Mouse (Mus musculus): ENCODE measurements at regions not wholly inside any gene's neighbourhood (a gene's known extent, or its start where the extent isn't known, plus 50 kb on each side); places are given as distances from the start of the nearest gene placed in this dataset.

DNA sequence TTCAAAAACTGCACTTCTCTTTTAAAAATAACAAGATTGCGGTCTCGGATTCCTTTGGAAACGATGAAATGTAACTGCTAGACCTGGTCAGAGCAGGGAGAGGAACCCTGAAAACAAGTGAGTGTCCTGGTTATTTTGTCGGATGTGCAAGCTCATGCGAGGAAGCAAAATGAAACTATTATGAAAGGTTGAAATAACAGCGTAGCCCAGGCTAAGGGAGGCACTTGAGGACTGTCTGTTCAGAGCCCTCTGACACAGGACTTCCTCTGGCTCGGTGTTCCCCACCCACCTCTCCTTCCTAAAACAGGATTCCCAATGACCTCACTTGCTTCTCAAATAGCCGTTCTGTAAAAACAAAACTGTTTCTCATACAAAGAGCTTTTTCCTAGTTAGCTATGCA lies 51.3 kb upstream of the S1pr1 start:
- no peak for DNase-seq (ENCODE audit: low spot score in 2 of 2)

DNA sequence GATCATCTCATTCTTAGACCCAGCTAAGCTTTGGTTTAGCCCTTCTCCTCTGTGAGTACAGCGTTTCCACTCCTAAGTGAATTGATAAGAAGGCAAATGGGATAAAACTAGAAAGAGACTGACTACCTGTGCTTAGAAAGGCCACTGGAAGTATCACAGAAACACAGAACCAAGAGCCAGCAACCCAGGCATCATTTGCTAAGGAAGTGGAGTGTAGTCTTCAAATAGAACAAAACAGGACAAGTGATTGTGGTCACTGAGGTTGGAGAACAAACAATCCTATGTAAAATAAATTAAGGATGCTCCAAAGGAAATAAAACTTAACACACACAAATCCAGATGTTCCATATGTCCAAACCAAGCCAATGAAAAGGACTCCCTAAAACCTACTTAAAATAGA lies 53.4 kb upstream of the S1pr1 start:
- no peak for DNase-seq (ENCODE audit: low spot score in 2 of 2)

DNA sequence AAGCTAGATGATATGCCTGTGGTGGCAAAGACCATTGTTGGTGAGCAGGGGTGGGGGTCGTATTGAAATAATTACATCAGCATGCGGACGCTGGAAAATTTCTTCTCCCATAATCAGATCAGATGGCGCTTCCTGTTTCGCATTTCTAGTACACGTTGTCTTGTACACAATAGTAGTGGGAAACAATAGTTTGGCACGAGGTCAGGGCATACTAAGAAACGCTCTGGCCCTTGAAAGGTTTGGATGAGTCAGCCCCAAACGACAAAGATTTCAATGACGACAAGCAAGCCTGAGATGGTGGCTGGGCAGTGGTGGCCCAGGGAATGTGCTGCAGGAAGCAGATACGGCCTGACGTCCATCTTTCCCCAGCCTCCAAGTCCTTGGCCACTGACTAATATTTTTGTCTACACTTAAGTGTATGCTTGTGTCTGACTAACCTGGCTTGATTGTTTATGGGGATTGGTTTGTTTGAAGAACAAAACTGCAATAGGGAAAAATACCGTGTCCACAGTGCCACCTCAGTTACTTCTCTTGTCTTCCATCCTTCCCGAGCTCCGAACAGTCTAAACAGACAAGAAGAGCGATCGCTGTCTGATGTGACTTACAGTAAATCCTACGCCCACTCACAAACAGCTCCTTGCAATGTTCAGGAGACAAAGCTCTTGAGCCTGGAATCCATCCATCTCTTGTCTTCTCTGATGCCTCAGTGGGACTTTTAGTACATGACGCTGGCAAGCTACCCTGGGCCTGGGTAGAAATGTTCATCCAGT lies 54.1 kb upstream of the S1pr1 start:
- DNase-seq (ENCODE audit: low spot score in 2 of 2): no peak

DNA sequence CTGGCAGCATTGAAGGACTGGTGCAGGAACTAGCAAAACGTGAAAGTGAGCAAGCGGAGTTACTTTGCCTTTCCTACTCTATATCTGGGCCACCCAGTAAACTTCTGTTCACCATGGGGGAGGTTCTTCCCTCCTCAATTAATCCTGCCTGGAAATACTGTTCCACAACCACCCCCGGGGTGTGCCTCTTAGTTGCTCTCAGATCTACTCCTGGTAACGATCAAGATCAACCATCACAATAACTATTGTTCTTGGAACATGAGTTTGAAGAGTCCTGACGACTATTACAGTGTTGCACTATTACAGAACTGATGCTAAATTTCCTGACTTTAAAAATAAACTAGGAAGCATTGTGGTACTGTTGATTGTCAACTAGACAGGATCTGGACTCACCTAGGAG lies 57.8 kb upstream of the S1pr1 start:
- no peak for DNase-seq (ENCODE audit: low spot score in 2 of 2)

DNA sequence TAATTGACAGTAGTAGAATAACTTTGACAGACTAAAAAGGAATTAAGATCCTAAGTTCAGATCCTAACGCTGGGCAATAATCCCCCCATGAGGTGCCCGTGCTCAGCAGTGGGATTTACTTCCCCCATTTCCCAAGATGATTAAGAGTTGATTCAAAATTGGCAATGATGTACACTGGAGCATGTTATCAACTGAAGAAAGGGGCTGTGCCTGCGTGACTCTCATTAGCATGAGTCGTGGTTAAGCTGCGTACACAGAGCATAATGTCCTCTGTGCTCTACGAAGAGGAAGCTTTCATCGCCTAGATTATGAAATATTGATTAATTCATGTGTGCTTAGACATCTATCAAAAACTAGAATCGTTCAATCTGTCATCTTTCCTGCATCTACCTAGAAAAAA lies 59.4 kb upstream of the S1pr1 start:
- no peak for DNase-seq (ENCODE audit: low spot score in 2 of 2)

DNA sequence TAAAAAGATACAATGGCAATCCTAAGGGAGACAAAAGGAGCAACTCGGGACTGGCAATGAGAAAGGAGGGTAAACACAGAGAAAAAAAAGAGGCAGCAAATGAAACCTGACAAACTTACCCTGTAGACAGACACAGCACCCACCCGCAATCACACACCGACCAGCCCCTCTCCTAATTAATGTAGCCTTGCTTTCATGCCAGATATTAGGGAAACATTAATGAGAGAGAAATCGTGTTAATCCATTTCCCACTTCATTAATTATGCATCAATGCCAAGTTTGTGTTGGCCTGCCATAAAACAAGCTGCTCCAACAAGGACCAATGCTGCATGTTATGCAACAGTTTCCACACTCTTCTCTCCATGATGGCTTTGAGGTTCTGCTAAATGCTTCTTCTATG lies 59.9 kb upstream of the S1pr1 start:
- DNase-seq (ENCODE audit: low spot score in 2 of 2): no peak

DNA sequence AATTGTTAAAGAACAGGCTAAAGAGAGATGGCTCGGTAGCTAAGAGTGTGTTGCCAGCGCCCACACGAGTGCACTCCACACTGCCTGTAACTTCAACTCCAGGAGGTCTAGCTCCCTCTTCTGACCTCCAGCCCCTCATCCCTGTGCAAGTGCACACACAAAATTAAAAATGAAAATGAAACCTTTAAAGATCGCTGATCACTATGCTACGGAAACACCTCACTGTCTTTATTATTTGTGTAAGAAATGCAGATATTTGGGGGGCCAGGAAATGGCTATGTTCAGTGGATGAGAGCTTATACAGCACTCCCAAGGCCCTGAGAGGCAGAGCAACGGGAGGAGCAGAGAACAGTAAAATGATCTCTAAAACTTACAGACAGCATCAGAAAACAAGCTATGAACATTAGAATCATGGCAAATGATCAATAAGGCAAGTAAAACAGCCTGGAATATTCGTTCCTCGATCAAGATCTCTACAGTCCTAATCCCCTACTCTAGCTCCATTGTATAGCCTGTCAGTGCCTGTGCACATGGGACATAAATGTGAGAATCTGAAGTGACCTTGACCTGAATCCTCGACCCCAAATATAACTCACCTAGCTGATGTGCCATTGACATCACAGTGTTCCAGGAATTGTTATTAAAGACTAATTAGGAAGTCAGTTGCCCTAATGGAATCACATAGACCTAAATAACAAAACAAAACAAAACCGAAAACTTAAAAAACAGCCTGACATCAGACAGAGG lies 64.4 kb upstream of the S1pr1 start:
- no peak for DNase-seq (ENCODE audit: low spot score in 2 of 2)

DNA sequence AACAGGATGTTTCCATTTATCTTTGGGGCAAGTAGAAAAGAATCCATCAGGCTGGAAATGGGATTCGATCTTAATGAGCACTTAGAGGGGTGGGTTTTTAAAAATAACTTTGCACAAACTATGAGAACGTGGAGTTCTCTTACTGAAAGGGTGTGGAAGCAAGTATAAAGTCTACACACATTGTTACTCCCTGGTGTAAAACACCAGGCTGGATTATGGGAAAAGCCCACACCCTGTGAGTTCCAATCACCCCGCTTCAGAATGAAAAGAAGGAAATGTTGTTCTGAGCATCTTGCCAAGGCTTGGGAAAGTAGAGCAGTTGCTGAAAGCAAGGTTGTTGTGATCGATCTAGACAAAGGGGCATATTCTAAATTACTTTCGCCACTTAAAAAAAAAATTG lies 65.0 kb upstream of the S1pr1 start:
- no peak for DNase-seq (ENCODE audit: low spot score in 2 of 2)

DNA sequence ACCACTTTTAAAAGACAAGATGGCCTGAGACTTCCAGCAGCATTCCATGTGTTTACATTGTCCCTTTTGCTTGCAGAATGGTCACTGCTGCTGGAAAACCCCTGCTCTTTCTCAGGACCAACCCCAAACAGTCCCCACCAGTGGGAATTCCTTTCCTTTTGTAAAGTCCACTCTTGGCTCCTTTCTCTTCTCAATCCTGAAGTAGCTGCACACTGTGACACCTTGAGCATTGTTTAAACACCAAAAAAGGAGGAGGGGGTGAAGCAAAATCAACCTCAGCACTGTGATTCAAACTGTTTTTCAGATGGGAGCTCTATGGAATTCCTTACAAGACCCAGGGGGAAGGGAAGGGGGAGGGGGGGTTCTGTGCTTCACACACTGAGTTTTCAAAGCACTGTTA lies 67.9 kb upstream of the S1pr1 start:
- no peak for DNase-seq (ENCODE audit: low spot score in 2 of 2)

DNA sequence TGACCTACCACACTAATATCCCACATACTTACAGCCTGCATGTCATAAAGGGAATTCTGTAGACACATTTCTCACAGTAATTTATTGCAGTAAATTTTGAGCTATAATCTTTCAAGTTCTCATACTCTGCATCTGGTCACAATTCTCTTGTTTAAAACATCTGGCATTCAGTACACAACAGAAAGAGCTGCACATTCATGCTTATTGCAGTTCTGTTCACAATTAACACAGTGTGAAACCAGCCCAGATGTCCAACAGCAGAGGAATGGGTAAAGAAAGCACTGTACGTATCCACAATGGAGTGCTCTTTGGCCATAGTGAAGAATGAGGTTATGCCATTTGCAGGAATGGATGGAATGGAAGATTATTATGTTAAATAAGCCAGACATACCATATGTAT lies 72.5 kb upstream of the S1pr1 start:
- no peak for DNase-seq (ENCODE audit: low spot score in 2 of 2)

DNA sequence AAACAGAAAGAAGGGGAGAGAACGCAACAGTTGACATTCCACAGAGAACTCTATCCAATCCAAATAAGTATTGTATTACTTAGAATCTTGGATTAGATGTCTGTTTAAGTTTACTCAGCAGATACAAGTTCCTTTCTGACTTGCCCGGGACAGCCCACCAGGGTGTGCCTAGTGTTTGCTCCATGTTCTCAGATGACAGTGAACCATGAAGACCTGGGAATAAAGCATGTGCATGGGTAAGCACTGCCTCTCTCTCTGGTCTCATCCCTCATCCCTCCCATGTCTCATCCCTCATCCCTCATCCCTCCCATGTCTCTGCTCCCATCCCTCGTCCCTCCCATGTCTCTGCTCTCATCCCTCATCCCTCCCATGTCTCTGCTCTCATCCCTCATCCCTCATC lies 73.7 kb upstream of the S1pr1 start:
- no peak for DNase-seq (ENCODE audit: low spot score in 2 of 2)

DNA sequence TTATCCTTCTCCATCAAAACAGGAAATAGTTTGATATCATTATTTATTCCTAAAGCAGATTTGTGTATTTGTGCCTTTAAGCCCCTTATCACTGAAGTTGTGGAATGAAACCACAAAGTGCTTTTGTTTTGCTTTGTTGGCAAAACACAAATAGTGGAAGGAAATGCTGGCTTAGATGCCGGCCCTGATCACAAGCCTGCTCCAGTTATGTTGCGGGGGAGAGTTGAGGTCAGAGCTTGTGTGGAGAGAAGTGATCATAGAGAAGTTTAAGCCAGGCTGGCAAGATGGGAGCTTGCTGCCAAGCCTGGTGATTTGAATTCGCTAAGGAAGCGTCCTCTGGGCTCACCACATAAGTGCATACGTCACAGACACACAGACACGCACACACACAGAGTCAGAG lies 74.2 kb upstream of the S1pr1 start:
- DNase-seq (ENCODE audit: low spot score in 2 of 2): no peak

DNA sequence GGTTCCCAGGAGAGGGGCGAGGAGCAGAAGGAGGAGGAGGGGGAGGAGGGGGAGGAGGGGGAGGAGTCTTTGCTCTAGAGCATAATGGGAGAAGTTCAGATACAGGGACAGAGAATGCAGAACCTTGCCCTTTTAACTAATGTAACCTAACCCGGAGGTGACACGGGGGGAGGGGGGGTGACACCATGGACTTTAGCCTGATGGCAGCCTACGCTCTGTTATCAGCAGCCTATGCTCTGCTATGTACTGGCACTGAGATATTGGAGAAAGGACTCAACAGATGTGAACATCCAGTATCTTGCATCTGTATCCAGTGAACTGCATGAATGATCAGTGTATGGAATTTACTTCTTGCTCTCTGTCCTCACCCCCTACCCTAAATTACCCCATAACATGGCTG lies 77.7 kb upstream of the S1pr1 start:
- DNase-seq (ENCODE audit: low spot score in 2 of 2): no peak

DNA sequence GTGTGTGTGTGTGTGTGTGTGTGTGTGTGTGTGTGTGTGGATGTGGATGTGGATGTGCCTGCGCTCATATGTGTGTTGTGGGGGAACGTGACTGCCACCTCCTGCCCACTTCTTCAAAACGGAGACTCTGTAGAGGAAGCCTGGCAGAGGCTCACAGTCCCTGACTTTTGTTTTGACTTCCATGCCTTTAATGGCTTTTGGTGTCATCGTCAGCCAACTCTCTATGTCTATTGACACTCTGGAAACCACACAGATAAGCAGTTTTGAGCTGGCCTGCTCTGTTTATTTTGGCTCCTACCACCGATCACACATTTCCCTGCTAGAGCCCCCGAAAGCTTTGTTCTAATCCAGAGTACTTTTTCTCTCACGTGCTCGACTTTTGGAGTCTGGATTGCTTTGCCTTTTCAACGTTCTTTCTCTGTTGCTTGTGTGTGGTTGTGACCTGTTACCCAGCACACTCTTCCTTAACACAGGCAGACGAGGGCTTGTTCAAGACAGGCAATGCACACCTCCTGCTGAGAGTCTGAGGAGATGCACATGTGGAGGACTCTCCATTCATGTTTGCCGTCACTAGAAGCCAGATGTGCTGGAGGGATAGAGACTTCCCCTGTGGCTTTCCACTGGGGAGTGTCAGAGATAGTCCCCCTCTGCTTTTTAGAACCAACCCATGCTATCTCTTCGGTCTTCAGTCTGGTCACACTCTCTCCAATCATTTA lies 78.6 kb upstream of the S1pr1 start:
- peak; percentile 34 to 62 for DNase-seq (ENCODE audit: low spot score in 2 of 2)

DNA sequence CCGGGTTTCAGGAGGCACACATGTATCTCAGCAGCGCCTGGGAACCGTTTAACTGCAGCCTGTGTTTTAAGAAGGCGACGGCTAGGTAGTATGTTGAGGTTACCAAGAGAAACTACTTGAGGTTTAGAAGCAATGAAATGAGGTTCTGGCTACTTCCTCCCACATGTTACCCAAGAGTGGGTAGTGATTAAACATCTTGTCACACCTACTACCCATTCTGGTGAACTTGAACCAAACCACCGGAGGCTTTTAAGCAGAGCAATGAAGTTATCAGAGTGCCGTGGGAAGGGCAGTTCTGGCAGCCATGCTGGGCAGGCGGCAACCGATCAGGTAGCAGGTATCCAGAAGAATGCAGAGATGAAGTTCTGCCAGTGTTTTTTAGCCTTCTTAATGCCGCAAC lies 84.5 kb upstream of the S1pr1 start:
- DNase-seq (ENCODE audit: low spot score in 2 of 2): peak; percentile 71 to 72

DNA sequence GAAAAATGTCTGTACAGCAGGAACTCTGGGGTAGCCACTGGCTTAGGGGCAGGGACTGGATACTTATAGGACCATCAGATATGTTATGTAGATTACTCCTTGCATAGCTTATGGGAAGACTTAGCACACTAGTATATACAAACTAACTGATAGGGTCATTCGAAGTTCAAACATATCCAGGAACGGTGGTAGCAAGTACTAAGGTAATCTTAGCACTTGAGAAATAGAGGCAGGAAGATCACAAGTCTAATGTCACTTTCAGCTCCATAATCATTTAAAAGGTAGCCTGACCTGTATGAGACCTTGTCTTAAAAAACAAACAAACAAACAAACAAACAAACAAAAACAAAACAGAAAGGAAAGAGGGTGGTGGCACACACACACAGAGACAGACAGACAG lies 85.1 kb upstream of the S1pr1 start:
- no peak for DNase-seq (ENCODE audit: low spot score in 2 of 2)

DNA sequence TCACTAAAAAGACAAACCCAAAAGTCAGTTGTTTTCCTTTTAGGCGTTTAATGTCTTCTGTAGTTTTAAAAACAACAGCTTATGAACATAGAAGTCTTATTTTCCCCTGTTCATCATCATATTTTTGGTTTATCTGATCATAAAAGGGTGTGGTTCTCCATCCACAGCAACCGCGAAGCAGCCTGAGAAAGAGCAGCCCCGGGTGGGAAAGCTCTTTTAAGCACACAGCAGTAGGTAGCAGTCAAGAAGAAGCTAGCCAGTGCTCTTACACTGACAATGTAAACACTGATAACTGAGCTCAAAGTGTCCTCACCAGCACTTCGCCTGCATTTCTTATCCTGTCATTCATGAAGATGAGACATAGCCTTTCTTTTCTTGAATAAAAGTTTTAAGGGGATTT lies 86.0 kb upstream of the S1pr1 start:
- DNase-seq (ENCODE audit: low spot score in 2 of 2): peak; percentile 14 to 48

DNA sequence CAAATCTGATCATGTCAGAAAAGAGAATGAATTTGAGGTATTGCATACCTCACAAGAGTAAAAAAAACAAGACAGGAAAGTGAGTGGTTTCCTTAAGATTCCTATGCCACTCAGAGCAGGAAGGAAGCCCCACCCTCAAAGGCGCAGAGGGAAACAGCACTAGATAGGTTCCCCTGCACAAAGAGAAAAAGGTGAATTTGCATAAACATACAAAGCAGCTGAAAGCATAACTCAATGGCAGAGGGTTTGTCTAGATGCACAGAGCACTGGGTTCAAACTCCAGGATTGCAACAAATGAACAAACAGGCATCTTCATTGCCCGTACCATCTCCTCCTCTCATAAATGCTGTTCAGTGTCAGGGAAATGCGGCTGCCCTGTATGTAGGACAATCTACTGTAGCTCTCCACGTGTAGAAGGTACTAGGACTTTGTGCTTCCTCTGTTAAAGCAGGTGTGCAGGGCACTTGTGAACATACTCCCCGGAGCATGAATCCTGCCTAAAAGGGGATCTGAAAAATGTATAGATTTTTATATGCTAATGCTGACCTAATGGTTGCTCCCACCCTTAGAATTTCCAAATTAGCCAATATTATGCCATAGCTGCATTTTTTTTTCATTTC lies 85.9 kb upstream of the Dph5 start:
- peak in 1 of 2 experiments; percentile 53 for DNase-seq (ENCODE audit: low spot score in 2 of 2)

DNA sequence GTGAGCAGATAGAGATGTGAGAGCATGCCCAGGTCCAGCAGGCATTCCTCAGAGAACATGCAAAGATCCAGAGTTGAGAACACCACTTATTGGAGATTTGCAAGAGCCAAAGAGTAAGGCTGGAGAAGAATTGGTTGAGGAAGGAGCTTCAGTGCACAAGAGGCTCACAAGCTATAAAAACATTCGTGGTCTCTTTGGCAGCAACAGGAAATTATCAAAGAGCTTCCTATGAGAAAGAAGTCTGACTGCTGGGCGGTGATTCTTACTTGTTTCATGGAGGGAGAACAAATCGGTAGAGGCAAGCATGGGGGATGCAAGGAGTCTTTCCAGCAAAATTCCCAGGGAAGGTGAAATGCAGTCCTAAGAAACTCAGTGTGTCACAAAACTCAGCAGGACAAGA lies 83.0 kb upstream of the Dph5 start:
- DNase-seq (ENCODE audit: low spot score in 2 of 2): no peak

DNA sequence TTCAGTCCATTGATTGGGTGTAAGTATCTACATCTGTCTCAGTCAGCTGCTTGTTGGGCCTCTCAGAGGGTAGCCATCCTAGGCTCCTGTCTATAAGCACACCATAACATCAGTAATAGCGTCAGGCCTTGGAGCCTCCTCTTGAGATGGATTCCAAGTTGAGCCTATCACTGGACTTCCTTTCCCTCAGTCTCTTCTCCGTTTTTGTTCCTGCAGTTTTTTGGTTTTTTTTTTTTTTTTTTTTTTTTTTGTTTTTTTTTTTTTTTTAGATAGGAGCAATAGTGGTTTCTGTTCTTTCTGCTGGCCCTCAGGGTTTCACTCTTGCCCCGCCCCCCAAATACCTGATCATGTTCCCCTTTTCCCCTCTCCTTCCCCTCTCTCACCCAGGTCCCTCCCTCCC lies 80.6 kb upstream of the Dph5 start:
- DNase-seq (ENCODE audit: low spot score in 2 of 2): no peak

DNA sequence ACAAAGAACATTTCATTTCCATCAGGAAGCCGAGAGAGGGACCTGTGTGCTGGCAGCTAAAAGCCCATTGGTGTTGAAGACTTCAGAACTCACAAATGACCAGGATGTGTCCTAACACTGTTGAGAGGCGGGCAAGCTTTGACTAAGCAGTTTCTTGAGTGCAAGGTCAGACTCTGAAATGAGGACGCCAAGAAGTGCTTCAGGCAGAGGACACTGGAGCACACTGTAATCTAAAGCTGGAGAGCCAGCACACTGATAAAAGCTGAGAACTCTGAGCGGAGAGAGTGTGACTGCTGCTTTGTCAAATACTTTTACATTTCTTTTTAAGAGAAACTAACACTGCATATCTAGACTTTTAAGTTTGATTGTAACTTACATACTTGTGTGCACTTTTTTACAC lies 72.5 kb upstream of the Dph5 start:
- DNase-seq (ENCODE audit: low spot score in 2 of 2): peak in 1 of 2 experiments; percentile 60

DNA sequence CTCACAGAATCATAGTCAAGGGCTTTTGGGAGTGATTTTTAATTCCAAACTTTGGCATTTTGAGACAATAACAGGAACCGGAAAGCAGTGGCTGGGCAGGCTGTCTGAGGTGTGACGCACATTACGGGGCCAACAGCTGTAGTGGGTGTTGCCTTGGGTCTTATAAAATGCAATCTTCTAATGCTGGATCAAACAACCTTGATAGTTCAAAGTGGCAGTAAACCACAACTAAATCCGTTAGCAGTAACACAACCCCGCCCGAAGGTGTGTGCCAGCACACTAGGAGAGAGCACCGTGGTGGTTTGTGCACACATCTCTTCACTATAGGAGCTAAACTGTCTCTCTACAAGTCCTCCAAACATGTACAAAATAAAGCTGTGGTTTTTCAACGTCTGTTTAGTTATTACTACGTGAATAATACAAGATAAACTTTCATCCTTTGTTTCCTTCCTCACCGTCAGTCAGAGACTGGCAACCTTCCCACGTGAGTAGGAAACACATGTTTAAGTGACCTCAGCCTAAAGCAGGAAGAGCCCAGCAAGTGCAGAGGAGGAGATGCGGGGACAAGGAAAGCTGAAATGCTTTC lies 72.0 kb upstream of the Dph5 start:
- peak; percentile 89 to 90 for DNase-seq (ENCODE audit: low spot score in 2 of 2)

All from natural killer cell, adult 2 months (primary cell).